Comparison of ENCODE assay signal across 8 mouse cellular contexts in the genomic region with DNA sequence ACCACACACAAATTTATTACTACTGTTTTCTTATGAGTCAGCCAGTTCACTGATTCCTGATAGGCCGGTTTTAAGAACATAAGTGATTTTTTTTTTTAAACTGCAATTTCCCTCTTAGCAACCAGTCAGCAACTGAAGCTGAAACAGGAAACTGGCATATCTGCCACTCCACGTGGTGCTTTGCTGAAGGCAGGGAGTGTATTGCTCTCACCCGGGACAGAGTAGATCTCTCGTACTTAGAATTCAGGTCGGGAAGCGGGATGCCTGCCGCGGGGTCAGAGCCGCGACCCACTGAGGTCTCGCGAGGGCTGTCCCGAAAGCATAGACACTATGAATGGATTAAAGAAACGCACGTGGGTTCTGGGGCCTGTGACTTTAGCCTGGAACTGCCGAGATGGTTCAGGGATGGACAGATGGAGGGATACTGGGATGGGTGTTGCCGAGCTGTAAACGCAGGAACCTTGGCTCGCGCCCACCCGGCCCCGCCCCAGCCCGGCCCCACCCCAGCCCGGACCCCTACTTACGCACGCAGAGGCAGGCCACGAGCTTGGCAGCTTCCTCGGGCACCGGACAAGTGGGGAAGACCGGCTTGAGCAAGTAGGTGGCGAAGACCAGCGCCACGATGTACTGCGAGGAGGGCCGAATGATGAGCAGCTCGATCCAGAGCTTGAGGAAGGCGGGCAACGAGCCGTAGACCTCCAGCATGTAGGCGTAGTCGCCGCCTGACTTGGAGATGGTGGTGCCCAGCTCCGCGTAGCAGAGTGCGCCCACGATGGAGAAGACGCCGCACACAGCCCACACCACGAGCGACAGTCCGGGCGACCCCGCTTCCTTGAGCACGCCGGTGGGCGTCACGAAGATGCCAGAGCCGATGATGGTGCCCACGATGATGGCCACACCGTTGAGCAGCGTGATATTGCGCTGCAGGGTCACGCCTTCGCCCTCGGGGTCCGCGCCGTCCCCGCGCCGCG. TPM values are rescaled to one million over a fixed set of nuclear protein-coding genes. Genes with fewer than 3 reads are reported as not detected.
DNase-seq lines count a peak whose midpoint lies in the region; ATAC-seq lines count a peak whose summit lies in the region.

No protein-coding gene starts in this region.

- H3K4me1 ChIP-seq in forebrain, embryonic 15.5 days: peaks cover 32% of the 10 kb centered on the region

- peak overlapping the region; percentile 96 for H3K4me2 ChIP-seq in forebrain, embryonic 15.5 days (replicated peaks)

- peak; percentile 25 for DNase-seq in ovary, postnatal 14 days (ENCODE audit: low spot score)
- no peak for DNase-seq in ovary, postnatal 10 days (ENCODE audit: low spot score)
- peak; percentile 85 for DNase-seq in brain, adult 2 months (ENCODE audit: low read depth, low spot score)
- peak; percentile 44 for DNase-seq in kidney, postnatal 10 days
- DNase-seq in lung, postnatal 10 days: peak; percentile 41
- peak; percentile 45 for DNase-seq in retina, embryonic 14.5 days (ENCODE audit: low spot score)
- no peak for DNase-seq in gastrocnemius, adult 18-20 months (ENCODE audit: low spot score)

- H3K4me3 ChIP-seq in forebrain, embryonic 15.5 days: peak overlapping the region; percentile 80

- H3K27ac ChIP-seq in forebrain, embryonic 15.5 days (replicated peaks): 0 out of 2 replicates have a peak overlapping the region, but pooled peaks have one; percentile 16

- peak; percentile 69 for ATAC-seq in forebrain, embryonic 15.5 days (replicated peaks)

- under 1% methylated on average over 71 of the region's 72 CpGs for WGBS in forebrain, embryonic 15.5 days

- H3K9me3 ChIP-seq in forebrain, embryonic 15.5 days: no peaks in the 10 kb centered on the region

- peak overlapping the region; percentile 61 for H3K9ac ChIP-seq in forebrain, embryonic 15.5 days (replicated peaks)

- H3K36me3 ChIP-seq in forebrain, embryonic 15.5 days: no peaks in the 10 kb centered on the region

- H3K27me3 ChIP-seq in forebrain, embryonic 15.5 days: no peaks in the 10 kb centered on the region

RNA-seq across cellular contexts. Expression of a gene that starts 0.7 kb away (rescaled TPM):
- 39.2 and 45.8 TPM in 2 replicates for polyA plus RNA-seq in forebrain, embryonic 15.5 days (2015; fragmentation: Nextera tagmentation; extraction: Ambion mirVana)
- total RNA-seq in gastrocnemius, adult 18-20 months (2021): 1 to 10 TPM; 1.0 to 1.4 TPM

RNA-seq across cellular contexts. Expression of a gene that starts 37.9 kb away (rescaled TPM):
- polyA plus RNA-seq in forebrain, embryonic 15.5 days (2015; fragmentation: Nextera tagmentation; extraction: Ambion mirVana): 0.37 and 0.43 TPM in 2 replicates
- total RNA-seq in gastrocnemius, adult 18-20 months (2021): not detected

RNA-seq across cellular contexts. Expression of a gene that starts 42.7 kb away (rescaled TPM):
- 64.8 and 65.3 TPM in 2 replicates for polyA plus RNA-seq in forebrain, embryonic 15.5 days (2015; fragmentation: Nextera tagmentation; extraction: Ambion mirVana)
- total RNA-seq in gastrocnemius, adult 18-20 months (2021): 1 to 10 TPM; 8.4 TPM

Comparison
In these comparisons a context has a peak if more than half of its experiments do, and no peak if none do; other contexts are left out.
1. DNase-seq: peak in ovary, postnatal 14 days (single experiment), brain, adult 2 months (single experiment), kidney, postnatal 10 days (single experiment), lung, postnatal 10 days (single experiment) and retina, embryonic 14.5 days (single experiment); none in ovary, postnatal 10 days (single experiment) and gastrocnemius, adult 18-20 months (single experiment).